Mouse (Mus musculus) layer of hippocampus, adult 9-10 months (tissue): ENCODE measurements around the gene Coro1b.

Experiments
- DNase-seq: peaks from one replicate; pipeline ENCODE4 v3.0.0; 2022; ENCODE audit warnings: low spot score

The Coro1b gene

GRCm38 (mm10) chr19:4191528-4192250, 43.3 kb downstream of the Coro1b start, which contains the start of gene Ppp1ca:
Gene Ppp1ca, plus strand, starts transcription at chr19:4192065.
- peak; percentile 77 for DNase-seq

- no peak for DNase-seq
These were observed 44.0 kb downstream of the Coro1b start for GRCm38 (mm10) chr19:4192251-4192985.

GRCm38 (mm10) chr19:4193129-4193528, 44.7 kb downstream of the Coro1b start:
- no peak for DNase-seq

- DNase-seq = no peak
These were observed 45.8 kb downstream of the Coro1b start for GRCm38 (mm10) chr19:4194021-4194724.

- DNase-seq = no peak
These were observed 46.6 kb downstream of the Coro1b start for GRCm38 (mm10) chr19:4194776-4195650.

- DNase-seq = no peak
These were observed 47.6 kb downstream of the Coro1b start for GRCm38 (mm10) chr19:4196048-4196447.

- DNase-seq = no peak
These were observed 48.1 kb downstream of the Coro1b start for GRCm38 (mm10) chr19:4196548-4196947.

GRCm38 (mm10) chr19:4197180-4197579, 48.8 kb downstream of the Coro1b start:
- no peak for DNase-seq

- peak; percentile 94 for DNase-seq
These were observed 53.0 kb downstream of the Coro1b start, which contains the start of gene Rad9a for GRCm38 (mm10) chr19:4201291-4201909. Gene Rad9a, minus strand, starts transcription at chr19:4201662.

- DNase-seq = no peak
These were observed 53.7 kb downstream of the Coro1b start for GRCm38 (mm10) chr19:4202149-4202548.

GRCm38 (mm10) chr19:4203148-4203547, 54.7 kb downstream of the Coro1b start:
- DNase-seq = no peak
